Mouse (Mus musculus) bone marrow macrophage, adult 2 months (primary cell): Measurements from ENCODE around the gene Kbtbd12.

Source experiments
- CTCF ChIP-seq: IDR thresholded peaks from 2 replicates; pipeline ENCODE4 v1.5.1; 2012; ENCODE audit warnings: low read depth, mild to moderate bottlenecking, low read length, moderate library complexity
- POLR2A ChIP-seq: IDR thresholded peaks from 2 replicates; pipeline ENCODE4 v1.6.1; 2012; ENCODE audit warnings: mild to moderate bottlenecking, low read depth, low read length, borderline replicate concordance

DNA sequence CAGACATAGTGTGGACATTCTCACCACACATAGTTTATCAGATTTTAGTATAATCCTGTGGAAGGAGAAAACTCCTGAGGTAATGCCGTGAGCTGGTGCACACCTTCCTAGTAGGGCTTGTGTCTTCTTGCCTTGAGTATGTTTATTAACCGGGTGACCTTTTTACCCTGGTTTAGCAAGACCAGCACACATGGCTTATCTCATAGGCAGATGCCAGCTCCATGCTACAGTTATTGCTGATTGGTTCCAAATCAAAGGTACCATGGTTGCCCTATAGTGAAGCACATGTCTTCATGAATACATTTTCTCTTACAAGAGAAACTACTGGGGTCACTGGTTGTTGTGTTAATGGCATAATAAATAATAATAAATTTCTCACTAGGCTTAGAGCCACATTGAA is 38.1 kb upstream of the Kbtbd12 start:
- TF ChIP-seq POLR2A (no peak), CTCF (no peak)
